Mouse (Mus musculus) forebrain, postnatal 0 days (tissue): Measurements from ENCODE around the gene Hoxb3. TPM values are rescaled to one million over a fixed set of nuclear protein-coding genes. Genes with fewer than 3 reads are reported as not detected.

Source experiments
- ATAC-seq: fragments of 200-750 bp; cut with Nextera tagmentation; 2 replicates; pipeline ENCODE4 v1.8.0; 2017; ENCODE audit warnings: mild to moderate bottlenecking, moderate library complexity
- DNase-seq: peaks from one replicate; pipeline ENCODE4 v3.0.0-alpha.2; 2015
- H3K27ac ChIP-seq: fragments of 300-500 bp; sonication (generic); 2 replicates; pipeline ENCODE4 v1.5.1; 2014; ENCODE audit warnings: low read depth, mild to moderate bottlenecking, antibody characterized with exemption, low read length, moderate library complexity, mixed read lengths
- H3K27me3 ChIP-seq: fragments of 300-500 bp; sonication (generic); 2 replicates; pipeline ENCODE4 v1.6.1; 2014; ENCODE audit warnings: mild to moderate bottlenecking, low read length, mixed read lengths; ENCODE audit not compliant: insufficient read depth
- H3K36me3 ChIP-seq: fragments of 300-500 bp; sonication (generic); 2 replicates; pipeline ENCODE4 v1.6.1; 2014; ENCODE audit warnings: mild to moderate bottlenecking, moderate library complexity; ENCODE audit not compliant: insufficient read depth
- H3K4me1 ChIP-seq: fragments of 300-500 bp; sonication (generic); 2 replicates; pipeline ENCODE4 v1.6.1; 2014; ENCODE audit warnings: antibody characterized with exemption; ENCODE audit not compliant: insufficient read depth
- H3K4me2 ChIP-seq: fragments of 300-500 bp; sonication (generic); 2 replicates; pipeline ENCODE4 v1.6.1; 2014; ENCODE audit warnings: low read depth, mild to moderate bottlenecking, moderate library complexity
- H3K4me3 ChIP-seq: fragments of 300-500 bp; sonication (generic); 2 replicates; pipeline ENCODE4 v1.5.1; 2014; ENCODE audit warnings: low read depth, low read length, mixed read lengths
- H3K9ac ChIP-seq: fragments of 300-500 bp; sonication (generic); 2 replicates; pipeline ENCODE4 v1.6.1; 2014; ENCODE audit warnings: mild to moderate bottlenecking
- H3K9me3 ChIP-seq: fragments of 300-500 bp; sonication (generic); 2 replicates; pipeline ENCODE4 v1.6.1; 2016; ENCODE audit warnings: low read length
- CTCF ChIP-seq: sonication (generic); IDR thresholded peaks from 2 replicates; pipeline ENCODE4 v1.5.1; 2016; ENCODE audit warnings: antibody characterized with exemption, control low read depth, low read depth
- WGBS: fragments of 180-500 bp; shearing (Covaris S2); extraction: QIAGEN DNeasy Blood & Tissue Kit; methylation state at CpG from one replicate; pipeline ENCODE4 v1.1.7; 2014; 5-methylcytosine and 5-hydroxymethylcytosine counted together
- polyA plus RNA-seq: library from polyadenylated mRNA; unstranded; fragments of >200 nt; fragmentation: Nextera tagmentation; extraction: Ambion mirVana; gene quantifications from 2 replicates; pipeline ENCODE4 v1.2.1, GENCODE M21; 2015
- total RNA-seq: library from RNA; depleted of rRNA; stranded (reverse); fragments of >200 nt; gene quantifications from 2 replicates; pipeline ENCODE4 v1.2.3, GENCODE M21; 2014

Hoxb3 gene
- total and polyA plus RNA-seq, 2 experiments from 2014 or later, result not detected

GRCm38 (mm10) chr11:96289837-96290236, 33.3 kb upstream of the Hoxb3 start:
- Histone ChIP-seq H3K4me3 (no peak overlapping the region), H3K4me2 (no peak overlapping the region), H3K4me1 (no peaks in the 10 kb centered on the region), H3K27me3 (peaks cover 94% of the 10 kb centered on the region), H3K36me3 (no peaks in the 10 kb centered on the region), H3K9ac (no peak overlapping the region), H3K27ac (no peak overlapping the region), H3K9me3 (no peaks in the 10 kb centered on the region)
- TF ChIP-seq CTCF, result no peak
- DNase-seq (no peak), ATAC-seq (no peak)
- whole genome bisulfite sequencing, result 9% methylated on average over 6 of the region's 6 CpGs

- ATAC-seq, result no peak
- H3K4me2 ChIP-seq, result no peak overlapping the region
- DNase-seq, result no peak
- H3K9me3 ChIP-seq, result no peaks in the 10 kb centered on the region
- no peaks in the 10 kb centered on the region for H3K4me1 ChIP-seq
- no peaks in the 10 kb centered on the region for H3K36me3 ChIP-seq
- H3K27ac ChIP-seq, result no peak overlapping the region
- peaks cover 94% of the 10 kb centered on the region for H3K27me3 ChIP-seq
- H3K4me3 ChIP-seq, result no peak overlapping the region
- no peak for TF ChIP-seq CTCF
- H3K9ac ChIP-seq, result no peak overlapping the region
- WGBS, result 3% methylated on average over 17 of the region's 17 CpGs
Measured at GRCm38 (mm10) chr11:96290705-96291355, 32.3 kb upstream of the Hoxb3 start.

GRCm38 (mm10) chr11:96291681-96292564, 31.2 kb upstream of the Hoxb3 start, which contains the start of gene Hoxb6:
Hoxb6 (plus strand) TSS chr11:96292476.
- no peaks in the 10 kb centered on the region for H3K9me3 ChIP-seq
- peaks cover 94% of the 10 kb centered on the region for H3K27me3 ChIP-seq
- no peak within 1 kb of the TSS for H3K4me3 ChIP-seq
- H3K9ac ChIP-seq, result no peak within 1 kb of the TSS
- no peak within 1 kb of the TSS for H3K27ac ChIP-seq
- DNase-seq (no peak), ATAC-seq (no peak)
- TF ChIP-seq CTCF, result no peak
- WGBS, result 1% methylated on average over 22 of the region's 22 CpGs
- H3K4me1 ChIP-seq, result no peaks in the 10 kb centered on the region
- H3K36me3 ChIP-seq, result no peaks in the 10 kb centered on the region
- H3K4me2 ChIP-seq, result no peak within 1 kb of the TSS

- Histone ChIP-seq H3K9me3 (no peaks in the 10 kb centered on the region), H3K27me3 (peaks cover 94% of the 10 kb centered on the region), H3K9ac (no peak overlapping the region), H3K36me3 (no peaks in the 10 kb centered on the region), H3K4me2 (no peak overlapping the region), H3K4me1 (no peaks in the 10 kb centered on the region), H3K27ac (no peak overlapping the region), H3K4me3 (no peak overlapping the region)
- no peak for TF ChIP-seq CTCF
- 1% methylated on average over 12 of the region's 12 CpGs for WGBS
- ATAC-seq (no peak), DNase-seq (no peak)
Measured at GRCm38 (mm10) chr11:96292565-96293301, 30.4 kb upstream of the Hoxb3 start.

GRCm38 (mm10) chr11:96293302-96293921, 29.7 kb upstream of the Hoxb3 start:
- Histone ChIP-seq H3K4me1 (no peaks in the 10 kb centered on the region), H3K9ac (no peak overlapping the region), H3K36me3 (no peaks in the 10 kb centered on the region), H3K9me3 (no peaks in the 10 kb centered on the region), H3K4me2 (no peak overlapping the region), H3K4me3 (no peak overlapping the region), H3K27ac (no peak overlapping the region), H3K27me3 (peaks cover 94% of the 10 kb centered on the region)
- WGBS, result 3% methylated on average over 22 of the region's 22 CpGs
- ATAC-seq, result no peak
- TF ChIP-seq CTCF, result no peak
- DNase-seq, result no peak

GRCm38 (mm10) chr11:96294245-96295091, 28.7 kb upstream of the Hoxb3 start:
- H3K27ac ChIP-seq, result no peak overlapping the region
- H3K9me3 ChIP-seq, result no peaks in the 10 kb centered on the region
- TF ChIP-seq CTCF, result peak; percentile 79
- peak; percentile 80 for DNase-seq
- H3K4me1 ChIP-seq, result no peaks in the 10 kb centered on the region
- H3K4me3 ChIP-seq, result no peak overlapping the region
- H3K27me3 ChIP-seq, result peaks cover 94% of the 10 kb centered on the region
- no peak for ATAC-seq
- no peak overlapping the region for H3K4me2 ChIP-seq
- no peaks in the 10 kb centered on the region for H3K36me3 ChIP-seq
- no peak overlapping the region for H3K9ac ChIP-seq
- 1% methylated on average over 32 of the region's 32 CpGs for WGBS
